Mouse (Mus musculus): ENCODE results near the gene Sema3e. TPM values are rescaled to one million over a fixed set of nuclear protein-coding genes. Genes with fewer than 3 reads are reported as not detected.

Gene Sema3e
- polyA plus RNA-seq, 1 experiment: 0.14 TPM

DNA sequence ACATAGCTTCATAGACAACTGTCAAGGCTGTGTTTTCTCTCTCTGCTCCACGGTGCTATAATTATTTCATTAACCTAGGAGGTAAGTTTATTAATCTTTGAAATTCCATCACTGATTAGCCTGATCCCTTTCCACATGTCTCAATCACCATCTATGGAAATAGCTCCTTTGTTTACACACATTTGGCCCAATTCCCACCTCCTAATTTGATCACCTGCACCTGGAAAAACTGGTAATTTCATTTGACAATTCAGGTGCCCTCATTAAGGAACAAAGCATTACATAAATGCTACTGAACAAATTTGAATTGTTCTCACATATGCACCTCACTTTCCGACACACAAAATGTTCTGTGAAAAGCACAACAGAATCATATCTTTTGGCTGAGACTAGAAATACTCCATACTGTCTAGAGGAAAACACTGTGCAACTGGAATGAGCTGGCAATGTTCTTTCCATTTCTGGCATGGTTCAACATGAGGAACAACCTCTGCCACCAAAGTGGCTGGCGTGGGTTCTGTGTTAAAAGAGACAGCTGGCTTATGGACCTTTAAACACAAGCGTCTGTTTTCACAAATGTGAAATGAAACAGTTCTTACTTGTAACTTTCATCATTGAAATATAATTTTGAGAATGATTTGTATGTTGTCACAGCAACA is 34.9 kb downstream of the Sema3e start:
- WGBS: 58% methylated on average over 4 of the region's 4 CpGs

DNA sequence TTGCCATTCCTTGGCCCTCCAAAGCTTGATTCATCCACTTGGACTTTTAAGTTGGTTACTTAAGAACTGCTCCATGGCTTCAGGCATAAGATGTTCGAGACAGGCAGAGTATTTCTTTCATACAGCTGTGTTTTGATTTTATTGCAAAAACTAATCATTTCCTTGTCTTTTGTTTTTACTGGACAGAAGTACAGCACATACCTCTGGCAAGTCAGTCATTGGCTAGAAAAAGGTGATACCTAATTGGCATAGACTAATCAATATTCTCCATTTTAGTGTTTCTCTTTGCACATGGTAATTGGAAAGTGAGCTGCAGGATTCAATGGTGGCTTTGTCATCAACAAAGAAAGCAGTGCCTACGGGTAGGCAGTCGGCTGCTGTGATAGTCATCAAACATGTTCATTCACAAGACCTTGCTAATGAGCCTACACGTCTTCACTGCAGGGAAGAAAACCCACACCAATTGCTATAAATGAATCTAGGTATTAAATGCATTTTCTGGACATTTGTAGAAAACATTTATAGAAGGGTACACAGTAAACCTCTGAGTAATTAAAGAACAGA is 37.9 kb downstream of the Sema3e start:
- 63% methylated on average over 4 of the region's 4 CpGs for WGBS
- DNase-seq (ENCODE audit: low read depth, low spot score): no peak

More for the DNA sequence above, 34.9 kb downstream of the Sema3e start:
- no peak for DNase-seq (ENCODE audit: low read depth, low spot score)

DNA sequence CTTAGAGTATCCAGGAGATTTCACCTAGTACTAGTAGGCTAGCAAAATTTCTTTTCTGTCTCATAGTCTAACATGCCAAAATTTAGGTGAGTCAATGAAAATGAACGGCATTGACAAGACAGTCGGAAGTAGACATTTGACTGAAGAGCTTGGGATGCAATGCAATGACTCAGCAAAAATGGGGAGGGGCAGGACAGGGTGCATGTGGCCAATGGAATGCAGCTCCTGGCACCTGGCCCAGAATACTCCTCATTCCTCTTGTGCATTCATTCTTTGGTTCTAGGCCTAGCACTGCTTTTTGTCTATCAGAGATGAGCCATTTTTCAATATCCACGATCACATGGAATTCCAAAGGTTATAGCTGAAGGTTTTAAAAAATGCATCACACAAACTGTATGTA is 48.1 kb downstream of the Sema3e start:
- no peak for DNase-seq (ENCODE audit: low read depth, low spot score)
- WGBS: 78% methylated on average over 3 of the region's 3 CpGs

DNA sequence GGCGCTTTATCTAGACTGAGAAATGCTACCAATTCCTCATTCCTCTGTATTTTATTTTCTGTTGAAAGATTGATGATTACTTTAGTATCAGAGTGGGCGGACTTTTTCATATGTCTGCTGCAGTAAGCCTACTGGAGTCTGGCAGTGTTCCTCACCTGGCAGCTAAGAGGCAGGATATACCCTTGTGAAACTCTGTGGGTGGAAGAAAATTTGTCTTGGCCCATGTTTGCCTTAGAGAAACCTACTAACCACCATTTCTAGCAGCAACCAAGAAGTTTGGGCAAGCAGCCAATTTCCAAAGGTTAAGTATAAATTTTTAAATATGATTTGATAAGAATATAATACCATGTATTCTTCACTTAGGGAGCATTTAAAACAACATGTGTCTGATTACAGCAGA is 63.0 kb downstream of the Sema3e start:
- whole genome bisulfite sequencing: 69% methylated on average over 2 of the region's 2 CpGs
- no peak for DNase-seq (ENCODE audit: low read depth, low spot score)

DNA sequence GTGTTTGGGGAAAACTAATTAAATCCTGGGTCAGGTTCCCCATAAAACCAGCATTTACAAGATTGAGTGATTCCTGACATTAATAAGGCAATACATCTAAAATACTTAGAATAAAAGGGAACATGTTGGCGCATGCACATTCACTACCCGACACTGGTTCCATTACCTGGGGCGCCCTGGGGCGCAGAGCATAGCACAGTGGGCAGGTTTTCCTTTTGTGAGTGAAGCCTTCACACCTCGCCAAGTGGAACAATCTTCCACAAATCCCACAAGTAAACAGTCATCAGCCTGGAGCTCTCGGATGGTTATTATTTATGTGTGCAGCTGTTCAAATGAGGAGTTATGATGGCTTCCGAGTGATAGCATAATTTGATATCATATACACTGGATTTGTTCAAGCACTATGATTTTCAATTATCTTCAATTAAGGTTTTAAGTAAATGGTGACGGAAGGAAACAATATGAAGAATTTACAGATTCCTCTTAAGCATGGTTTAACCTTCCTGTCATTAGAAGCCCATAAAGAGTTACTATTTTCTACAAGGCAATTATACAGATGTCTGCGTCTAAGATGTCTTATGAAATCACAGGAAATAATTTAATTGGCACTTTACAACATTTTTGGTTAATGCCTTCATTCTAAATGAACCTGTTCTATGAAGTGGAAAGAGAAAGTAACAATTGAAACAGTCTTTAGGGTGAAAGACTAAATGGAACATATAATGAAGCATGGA is 65.0 kb downstream of the Sema3e start:
- 69% methylated on average over 9 of the region's 9 CpGs for WGBS
- no peak for DNase-seq (ENCODE audit: low read depth, low spot score)

DNA sequence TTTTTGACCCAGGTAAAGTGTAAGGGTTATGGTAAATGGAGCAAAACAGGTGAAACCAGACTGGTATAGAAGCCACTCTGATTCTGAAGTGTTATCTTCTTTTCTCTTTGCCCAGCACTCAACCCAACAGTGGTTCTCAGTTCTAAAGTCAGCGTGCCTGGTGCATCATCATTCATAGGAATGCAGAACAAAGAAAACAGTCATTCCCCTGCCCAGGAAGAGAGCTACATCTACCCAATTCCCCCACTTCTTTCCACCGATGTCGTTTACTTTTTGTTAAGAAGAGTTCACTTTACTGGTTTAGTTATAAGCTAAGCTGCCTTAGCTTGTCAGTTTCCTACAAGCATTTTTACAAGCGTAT is 65.5 kb downstream of the Sema3e start:
- 43% methylated on average over 4 of the region's 4 CpGs for WGBS
- no peak for DNase-seq (ENCODE audit: low read depth, low spot score)

DNA sequence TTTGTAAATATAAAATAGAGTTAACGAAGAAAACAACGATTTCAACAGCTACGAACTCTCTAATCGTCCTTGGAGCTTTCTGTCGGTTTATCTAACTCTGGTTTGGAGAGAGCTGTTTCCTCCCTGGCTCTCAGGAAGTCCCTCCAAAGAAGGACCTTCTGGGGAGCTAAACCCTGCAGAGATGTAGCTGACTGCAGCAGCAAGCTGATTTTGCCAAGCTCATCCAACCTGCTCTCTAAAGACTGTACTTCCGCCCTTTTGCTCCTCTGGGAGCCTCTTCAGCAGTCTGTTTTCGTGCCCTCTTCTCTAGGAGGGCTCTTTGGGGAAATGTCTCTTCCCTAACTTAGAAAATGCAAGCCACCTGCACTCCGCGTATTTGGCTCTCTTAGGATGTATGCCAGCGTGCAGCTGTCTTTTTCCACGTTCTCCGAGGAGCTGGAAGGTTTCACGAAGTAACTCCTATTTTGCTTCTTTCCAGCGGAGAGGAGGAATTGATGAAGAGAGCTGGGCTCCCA is 67.2 kb downstream of the Sema3e start:
- no peak for DNase-seq (ENCODE audit: low read depth, low spot score)
- 59% methylated on average over 14 of the region's 14 CpGs for WGBS

DNA sequence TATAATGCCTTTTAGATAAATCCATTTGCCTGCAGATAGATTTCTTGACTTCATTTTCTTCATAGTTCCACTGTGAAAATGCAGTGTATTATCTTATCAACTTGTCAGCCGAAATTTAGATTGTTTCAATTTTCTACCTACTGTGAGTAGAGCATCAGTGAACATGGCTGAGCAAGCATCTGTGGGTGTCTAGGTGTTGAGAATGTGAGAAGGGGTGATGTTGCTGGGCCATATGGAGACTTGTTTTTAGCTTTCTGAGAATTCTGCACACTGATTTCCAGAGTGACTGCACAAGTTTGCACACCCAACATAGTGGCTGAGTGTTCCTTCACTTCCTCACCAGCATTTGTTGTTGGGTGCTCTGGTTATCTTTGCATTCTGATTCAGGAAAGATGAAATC is 71.1 kb downstream of the Sema3e start:
- no peak for DNase-seq (ENCODE audit: low read depth, low spot score)
- 82% methylated on average over 1 of the region's 1 CpGs for WGBS

DNA sequence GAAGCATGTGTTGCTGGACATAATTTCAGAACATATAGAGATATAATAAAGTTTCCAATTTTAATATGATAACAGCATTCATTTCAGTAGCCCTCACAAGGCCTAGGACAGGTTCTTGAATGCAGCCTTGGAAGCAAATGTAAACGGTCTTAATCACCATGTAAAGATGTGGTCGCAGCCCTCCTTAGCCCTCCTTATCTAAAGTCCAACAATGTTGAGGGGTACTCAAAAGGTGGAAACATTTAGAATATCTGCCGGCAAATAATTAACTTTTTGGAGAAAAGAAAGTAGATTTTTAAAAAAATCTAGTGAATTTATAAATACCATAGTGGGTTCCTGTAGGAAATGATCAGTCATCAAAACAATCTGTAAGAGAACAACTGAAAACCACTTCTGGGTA is 73.6 kb downstream of the Sema3e start:
- DNase-seq (ENCODE audit: low read depth, low spot score): no peak
- 80% methylated on average over 3 of the region's 3 CpGs for WGBS

DNA sequence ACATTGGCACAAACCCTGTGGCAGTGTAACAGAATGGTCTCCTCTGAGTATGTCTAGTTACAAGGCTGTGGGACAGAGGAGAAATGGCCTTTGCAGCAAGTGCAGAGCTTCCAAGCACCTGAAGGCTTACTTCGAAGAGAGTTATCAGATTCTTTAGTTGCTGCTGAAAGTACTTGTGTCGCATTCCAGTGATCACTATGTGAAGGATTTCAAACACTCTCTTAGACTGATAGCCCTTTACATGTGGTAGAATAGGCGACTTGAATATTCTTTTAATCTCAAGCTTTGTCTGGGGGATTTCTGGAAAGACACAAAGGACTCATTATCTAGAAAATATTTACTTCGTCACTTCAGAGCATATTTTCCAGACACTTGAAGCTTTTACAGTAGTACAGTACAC is 82.3 kb downstream of the Sema3e start:
- DNase-seq (ENCODE audit: low read depth, low spot score): no peak
- WGBS: 78% methylated on average over 4 of the region's 4 CpGs

DNA sequence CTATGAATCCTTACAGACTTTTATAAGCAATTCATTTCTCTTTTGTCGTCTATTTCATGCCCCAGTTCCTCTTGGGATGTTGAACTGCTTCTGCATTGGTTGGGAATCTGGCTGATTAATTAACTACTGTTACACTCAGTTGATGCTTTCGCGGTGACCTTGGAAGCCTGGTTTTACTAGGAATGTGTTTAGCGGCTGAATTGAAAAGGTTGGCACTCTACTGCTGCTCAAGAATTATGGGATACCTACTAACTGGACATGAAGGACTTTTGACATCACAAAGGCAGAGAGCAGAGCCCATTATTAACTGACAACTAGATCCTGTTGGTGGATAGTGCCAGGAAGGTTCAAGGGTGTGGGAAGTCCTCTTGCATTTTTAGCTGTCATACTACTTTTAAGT is 83.9 kb downstream of the Sema3e start:
- DNase-seq (ENCODE audit: low read depth, low spot score): no peak
- 86% methylated on average over 4 of the region's 4 CpGs for WGBS

DNA sequence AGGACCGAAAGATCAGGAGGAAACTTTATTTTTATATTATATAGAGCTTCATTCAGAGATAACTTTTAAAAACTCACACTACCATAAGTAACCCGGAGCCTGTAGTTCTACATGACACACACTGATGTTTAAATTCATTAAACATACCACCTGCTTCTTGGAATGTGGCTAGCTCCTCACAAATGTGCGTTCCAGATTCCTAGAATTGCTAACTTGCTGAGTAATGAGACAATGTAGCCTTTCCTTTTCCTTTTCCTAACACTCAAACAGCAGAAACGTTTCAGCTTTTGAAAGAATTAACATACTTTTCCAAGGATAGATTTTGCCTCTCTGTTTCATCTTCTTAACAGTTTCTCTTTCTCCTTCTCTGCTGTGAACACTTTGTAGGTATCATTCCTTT is 86.3 kb downstream of the Sema3e start:
- WGBS: 54% methylated on average over 4 of the region's 4 CpGs
- no peak for DNase-seq (ENCODE audit: low read depth, low spot score)

DNA sequence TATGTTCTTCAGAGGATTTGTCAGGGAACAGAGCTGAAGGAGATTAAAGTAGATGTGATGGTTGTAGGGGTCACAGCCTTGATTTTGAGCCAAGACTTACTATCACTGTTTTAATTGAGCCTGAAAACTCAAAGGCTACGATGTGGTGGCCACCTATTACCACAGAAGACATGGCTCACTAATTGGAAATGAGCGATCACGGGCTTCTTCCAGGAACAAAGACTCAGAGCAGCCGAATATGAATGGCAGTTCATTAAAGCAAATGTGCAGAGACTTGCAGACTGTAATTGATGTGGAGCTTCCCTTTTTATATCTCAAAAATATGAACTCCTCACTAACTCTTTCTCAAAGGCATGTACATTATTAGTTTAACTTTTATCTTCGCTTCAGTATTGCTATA is 96.8 kb downstream of the Sema3e start:
- DNase-seq (ENCODE audit: low read depth, low spot score): no peak
- 77% methylated on average over 5 of the region's 5 CpGs for WGBS

DNA sequence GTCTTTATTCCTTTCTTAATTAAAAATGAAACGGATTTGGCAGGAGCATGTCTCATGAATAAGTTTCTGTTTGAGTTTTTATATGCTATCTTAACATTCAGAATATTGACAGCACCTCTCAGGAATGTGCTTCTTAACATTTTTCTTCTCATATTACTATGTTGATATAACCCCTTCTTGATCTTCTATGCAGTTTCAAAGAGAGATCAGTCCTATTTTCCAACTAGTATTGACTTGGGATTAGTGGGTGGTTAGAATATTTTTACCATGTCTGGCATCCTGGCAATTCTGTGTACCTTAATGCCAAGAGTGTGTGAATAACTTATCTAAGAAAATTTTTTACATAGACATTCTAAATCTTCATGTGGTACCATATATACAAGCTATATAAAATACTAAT is 101.5 kb downstream of the Sema3e start:
- 37% methylated on average over 1 of the region's 1 CpGs for WGBS
- DNase-seq (ENCODE audit: low read depth, low spot score): no peak

DNA sequence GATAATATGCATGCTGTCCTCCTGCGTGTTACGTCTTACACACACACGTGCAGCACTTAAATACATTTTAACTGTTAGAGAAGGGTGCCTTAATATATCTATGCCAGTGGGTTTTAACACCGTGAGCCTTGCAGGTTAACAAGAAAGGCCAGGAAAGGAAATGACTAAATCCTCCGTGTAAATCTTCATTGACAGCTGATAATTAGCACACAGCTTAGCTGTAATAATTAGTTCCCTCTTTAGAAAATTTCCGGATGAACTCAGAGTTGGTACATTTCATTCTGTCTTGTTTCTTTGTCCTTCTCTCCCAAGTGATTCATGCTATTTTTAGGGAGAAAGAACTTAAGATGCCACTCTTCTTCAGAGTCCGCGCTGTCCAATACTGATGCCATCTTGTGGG is 110.9 kb downstream of the Sema3e start:
- DNase-seq (ENCODE audit: low read depth, low spot score): no peak
- 74% methylated on average over 8 of the region's 8 CpGs for WGBS

DNA sequence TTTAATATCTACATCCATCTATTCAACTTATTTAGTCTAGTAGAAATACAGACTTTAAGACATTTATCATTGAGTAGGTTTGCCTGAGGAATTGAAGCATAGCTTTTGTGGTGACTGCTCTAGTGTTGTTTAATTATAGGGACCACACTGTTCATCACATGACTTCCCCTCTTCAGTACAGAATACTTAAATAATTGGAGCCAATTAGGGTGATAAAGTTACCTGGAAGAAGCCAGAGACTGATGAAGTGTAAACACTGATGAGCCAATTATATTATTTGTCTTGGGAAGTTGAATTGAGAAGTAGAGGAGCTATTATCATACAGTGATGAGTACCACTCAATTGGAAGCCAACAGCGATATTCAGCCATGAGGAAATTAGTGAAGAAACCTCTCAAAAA is 113.6 kb downstream of the Sema3e start:
- WGBS: 91% methylated on average over 1 of the region's 1 CpGs
- DNase-seq (ENCODE audit: low read depth, low spot score): no peak

DNA sequence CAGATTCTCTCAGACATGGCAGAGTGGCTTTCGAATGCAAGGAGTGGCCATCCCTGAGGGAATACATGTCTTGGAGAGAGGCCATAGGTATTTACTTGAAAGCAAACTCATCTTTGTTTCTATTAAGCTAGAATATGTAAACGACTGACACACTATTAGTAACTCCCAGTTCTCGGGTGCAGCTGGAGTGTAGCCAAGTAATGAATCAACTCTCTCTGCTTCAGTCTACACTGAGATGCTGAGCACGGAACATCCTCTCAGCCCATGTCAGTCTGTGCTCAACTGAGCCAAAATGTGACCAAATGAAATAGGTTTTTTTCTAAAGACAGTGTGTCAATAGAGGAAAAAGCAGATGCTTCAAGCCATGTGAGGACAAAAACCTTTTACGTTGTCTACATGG is 137.5 kb downstream of the Sema3e start:
- WGBS: 58% methylated on average over 5 of the region's 5 CpGs
- DNase-seq (ENCODE audit: low read depth, low spot score): no peak

DNA sequence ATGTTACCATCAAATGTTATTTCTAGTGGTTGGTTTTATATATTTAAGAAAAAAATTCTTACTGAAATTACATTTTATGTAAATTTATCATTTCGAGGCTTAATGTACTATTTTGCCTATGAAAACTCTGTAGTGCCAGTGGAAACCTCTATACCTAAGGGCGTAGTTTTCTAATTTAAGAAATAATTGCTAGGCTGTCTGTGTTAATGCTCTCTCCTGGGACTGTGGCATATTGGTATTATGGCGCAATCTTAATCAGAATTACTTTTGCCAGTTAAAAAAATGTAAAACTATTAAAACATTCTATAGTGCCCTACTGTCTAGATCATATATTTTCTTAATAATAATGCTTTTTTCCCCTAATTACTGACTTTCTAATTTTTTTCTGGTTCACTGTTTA is 138.2 kb downstream of the Sema3e start:
- DNase-seq (ENCODE audit: low read depth, low spot score): no peak

DNA sequence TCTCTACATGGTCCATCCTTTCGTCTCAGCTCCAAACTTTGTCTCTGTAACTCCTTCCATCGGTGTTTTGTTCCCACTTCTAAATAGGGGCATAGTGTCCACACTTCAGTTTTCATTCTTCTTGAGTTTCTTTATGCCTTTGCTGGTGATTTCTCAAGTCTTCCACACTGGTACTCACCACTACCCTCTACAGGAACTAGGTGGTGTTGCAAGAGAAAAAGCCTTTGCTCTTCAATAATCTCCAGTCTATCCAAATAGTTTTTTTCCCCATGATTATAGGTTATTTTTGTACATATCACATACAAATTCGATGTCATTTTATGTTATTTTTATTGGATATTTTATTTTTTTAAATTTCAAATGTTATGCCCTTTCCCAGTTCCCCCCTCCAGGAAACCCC is 142.7 kb downstream of the Sema3e start:
- no peak for DNase-seq (ENCODE audit: low read depth, low spot score)
- WGBS: 69% methylated on average over 3 of the region's 3 CpGs

More for the DNA sequence above, 138.2 kb downstream of the Sema3e start:
- WGBS: 91% methylated on average over 3 of the region's 3 CpGs

DNA sequence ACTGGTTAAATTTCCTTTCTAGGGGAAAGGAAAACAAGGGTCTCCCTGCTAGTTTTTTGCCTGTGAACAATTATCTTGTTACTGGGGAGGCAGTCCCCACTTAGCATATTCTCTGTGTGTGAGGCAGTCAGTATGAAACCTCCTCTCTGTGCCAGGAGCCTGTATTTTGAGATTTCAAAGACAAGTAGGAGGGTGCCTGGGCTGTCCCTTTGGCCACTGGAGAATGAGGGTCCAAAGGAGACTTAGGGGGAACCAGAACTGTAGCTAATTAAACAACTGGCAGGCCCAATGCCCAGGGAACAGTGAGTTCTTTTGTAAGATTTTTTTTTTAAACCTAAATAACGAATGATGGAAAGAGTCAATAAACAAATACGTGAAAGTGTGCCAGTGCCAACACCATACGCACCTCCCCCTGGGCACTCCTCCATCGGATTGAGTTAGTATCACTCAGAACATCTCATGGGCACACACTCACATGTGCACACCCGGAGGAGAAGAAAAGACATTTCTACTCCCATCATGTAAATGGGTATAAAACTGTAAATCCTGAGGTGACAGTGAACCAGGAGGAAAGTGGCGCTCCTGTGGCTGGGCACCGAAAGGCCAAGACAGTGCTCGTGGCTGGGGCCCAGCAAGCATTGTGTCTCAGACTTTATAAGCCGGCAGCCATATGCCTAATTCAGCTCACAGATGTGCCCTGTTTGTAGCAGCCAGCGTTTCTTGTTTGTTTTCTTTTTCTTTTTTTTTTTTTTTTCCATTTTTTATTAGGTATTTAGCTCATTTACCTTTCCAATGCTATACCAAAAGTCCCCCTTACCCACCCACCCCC is 148.5 kb downstream of the Sema3e start:
- 79% methylated on average over 10 of the region's 10 CpGs for WGBS
- DNase-seq (ENCODE audit: low read depth, low spot score): no peak

All from large intestine, adult 2 months (tissue).